Mouse (Mus musculus) limb, embryonic 11.5 days (tissue): ENCODE data around the gene Hist2h2ab. TPM values are rescaled to one million over a fixed set of nuclear protein-coding genes. Genes with fewer than 3 reads are reported as not detected.

Experiments used
- ATAC-seq: fragments of 200-750 bp; cut with Nextera tagmentation; 2 replicates; pipeline ENCODE4 v1.8.0; 2017; ENCODE audit warnings: low read depth; ENCODE audit not compliant: insufficient number of reproducible peaks, low FRiP score, low TSS enrichment
- DNase-seq: peaks from one replicate; pipeline ENCODE4 v3.0.0-alpha.2; 2015; ENCODE audit warnings: low spot score
- H3K27ac ChIP-seq: fragments of 300-500 bp; sonication (generic); replicated peaks from 2 replicates; pipeline ENCODE4 v1.5.1; 2014; ENCODE audit warnings: low read depth, mild to moderate bottlenecking, low read length
- H3K27me3 ChIP-seq: fragments of 300-500 bp; sonication (generic); 2 replicates; pipeline ENCODE4 v1.6.1; 2014; ENCODE audit warnings: mild to moderate bottlenecking, low read length, mixed read lengths; ENCODE audit not compliant: control insufficient read depth, insufficient read depth
- H3K36me3 ChIP-seq: fragments of 300-500 bp; sonication (generic); 2 replicates; pipeline ENCODE4 v1.6.1; 2014; ENCODE audit warnings: mild to moderate bottlenecking, low read length, moderate library complexity, mixed read lengths; ENCODE audit not compliant: control insufficient read depth, insufficient read depth
- H3K4me1 ChIP-seq: fragments of 300-500 bp; sonication (generic); 2 replicates; pipeline ENCODE4 v1.6.1; 2014; ENCODE audit warnings: low read length, mixed read lengths; ENCODE audit not compliant: control insufficient read depth, insufficient read depth
- H3K4me2 ChIP-seq: fragments of 300-500 bp; sonication (generic); 2 replicates; pipeline ENCODE4 v1.6.1; 2014; ENCODE audit warnings: low read depth, mild to moderate bottlenecking, moderate library complexity; ENCODE audit not compliant: severe bottlenecking
- H3K4me3 ChIP-seq: fragments of 300-500 bp; sonication (generic); 2 replicates; pipeline ENCODE4 v1.5.1; 2014; ENCODE audit warnings: low read depth, low read length
- H3K9ac ChIP-seq: fragments of 300-500 bp; sonication (generic); 2 replicates; pipeline ENCODE4 v1.6.1; 2014; ENCODE audit warnings: mild to moderate bottlenecking, low read length
- H3K9me3 ChIP-seq: fragments of 300-500 bp; sonication (generic); 2 replicates; pipeline ENCODE4 v1.6.1; 2016; ENCODE audit warnings: low read length; ENCODE audit not compliant: control insufficient read depth
- WGBS: fragments of 180-500 bp; shearing (Covaris S2); extraction: QIAGEN DNeasy Blood & Tissue Kit; methylation state at CpG from one replicate; pipeline ENCODE4 v1.1.7; 2014; 5-methylcytosine and 5-hydroxymethylcytosine counted together
- polyA plus RNA-seq: library from polyadenylated mRNA; unstranded; fragments of >200 nt; fragmentation: Nextera tagmentation; extraction: Ambion mirVana; gene quantifications from 2 replicates; pipeline ENCODE4 v1.2.1, GENCODE M21; 2014

Gene Hist2h2ab
- polyA plus RNA-seq, 1 experiment from 2014 or later, result 1.6 TPM

- Histone ChIP-seq H3K27ac (no peak overlapping the region), H3K27me3 (no peaks in the 10 kb centered on the region), H3K9me3 (no peaks in the 10 kb centered on the region), H3K4me2 (no peak overlapping the region), H3K4me1 (peaks cover 14% of the 10 kb centered on the region), H3K4me3 (no peak overlapping the region), H3K36me3 (peaks cover 17% of the 10 kb centered on the region), H3K9ac (no peak overlapping the region)
- ATAC-seq (no peak), DNase-seq (no peak)
- WGBS, result 88% methylated on average over 4 of the region's 4 CpGs
These were observed 41.2 kb upstream of the Hist2h2ab start for GRCm38 (mm10) chr3:96178427-96178826.

- Histone ChIP-seq H3K4me3 (no peak overlapping the region), H3K9me3 (no peaks in the 10 kb centered on the region), H3K4me1 (peaks cover 14% of the 10 kb centered on the region), H3K9ac (no peak overlapping the region), H3K36me3 (peaks cover 17% of the 10 kb centered on the region), H3K27ac (no peak overlapping the region), H3K27me3 (no peaks in the 10 kb centered on the region), H3K4me2 (no peak overlapping the region)
- WGBS, result 96% methylated on average over 2 of the region's 2 CpGs
- ATAC-seq (no peak), DNase-seq (no peak)
These were observed 40.8 kb upstream of the Hist2h2ab start for GRCm38 (mm10) chr3:96178902-96179301.

DNA sequence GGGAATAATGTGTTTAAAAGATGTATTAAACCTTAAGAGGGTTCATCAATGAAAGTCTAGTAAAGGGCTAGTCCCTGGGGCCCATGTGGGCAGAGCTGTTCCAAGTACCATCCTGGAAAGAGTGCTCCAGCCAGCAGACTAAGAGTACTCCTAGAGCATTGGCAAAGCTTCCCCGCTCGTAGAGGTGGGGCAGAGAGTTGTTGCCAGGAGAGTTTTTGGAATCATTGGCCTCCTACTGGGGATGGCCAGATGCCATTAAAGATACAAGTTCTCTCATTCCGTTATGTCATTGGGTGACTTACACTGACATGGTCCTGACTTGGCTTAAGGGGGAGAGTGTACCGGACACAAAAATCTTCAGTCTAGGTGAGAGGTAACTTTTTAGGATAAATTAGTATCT lies 40.1 kb upstream of the Hist2h2ab start:
- DNase-seq, result no peak
- no peak overlapping the region for H3K9ac ChIP-seq
- no peak overlapping the region for H3K4me2 ChIP-seq
- H3K9me3 ChIP-seq, result no peaks in the 10 kb centered on the region
- peaks cover 14% of the 10 kb centered on the region for H3K4me1 ChIP-seq
- no peak overlapping the region for H3K4me3 ChIP-seq
- peaks cover 13% of the 10 kb centered on the region for H3K36me3 ChIP-seq
- ATAC-seq, result no peak
- 69% methylated on average over 4 of the region's 4 CpGs for WGBS
- H3K27ac ChIP-seq, result no peak overlapping the region
- no peaks in the 10 kb centered on the region for H3K27me3 ChIP-seq

- ATAC-seq (peak; percentile 23; the same call in 1 of the 2 replicates), DNase-seq (peak; percentile 50)
- H3K9me3 ChIP-seq, result no peaks in the 10 kb centered on the region
- peaks cover 10% of the 10 kb centered on the region for H3K36me3 ChIP-seq
- H3K4me2 ChIP-seq, result peak within 1 kb of the TSS; percentile 77
- peaks cover 14% of the 10 kb centered on the region for H3K4me1 ChIP-seq
- H3K9ac ChIP-seq, result peak within 1 kb of the TSS; percentile 69
- H3K27me3 ChIP-seq, result no peaks in the 10 kb centered on the region
- under 1% methylated on average over 13 of the region's 23 CpGs for WGBS
- peak within 1 kb of the TSS; percentile 48 for H3K4me3 ChIP-seq
- no peak within 1 kb of the TSS for H3K27ac ChIP-seq
These were observed 38.8 kb upstream of the Hist2h2ab start, which contains the start of gene Sv2a for GRCm38 (mm10) chr3:96180727-96181477. Gene Sv2a, plus strand, starts transcription at chr3:96181151.

DNA sequence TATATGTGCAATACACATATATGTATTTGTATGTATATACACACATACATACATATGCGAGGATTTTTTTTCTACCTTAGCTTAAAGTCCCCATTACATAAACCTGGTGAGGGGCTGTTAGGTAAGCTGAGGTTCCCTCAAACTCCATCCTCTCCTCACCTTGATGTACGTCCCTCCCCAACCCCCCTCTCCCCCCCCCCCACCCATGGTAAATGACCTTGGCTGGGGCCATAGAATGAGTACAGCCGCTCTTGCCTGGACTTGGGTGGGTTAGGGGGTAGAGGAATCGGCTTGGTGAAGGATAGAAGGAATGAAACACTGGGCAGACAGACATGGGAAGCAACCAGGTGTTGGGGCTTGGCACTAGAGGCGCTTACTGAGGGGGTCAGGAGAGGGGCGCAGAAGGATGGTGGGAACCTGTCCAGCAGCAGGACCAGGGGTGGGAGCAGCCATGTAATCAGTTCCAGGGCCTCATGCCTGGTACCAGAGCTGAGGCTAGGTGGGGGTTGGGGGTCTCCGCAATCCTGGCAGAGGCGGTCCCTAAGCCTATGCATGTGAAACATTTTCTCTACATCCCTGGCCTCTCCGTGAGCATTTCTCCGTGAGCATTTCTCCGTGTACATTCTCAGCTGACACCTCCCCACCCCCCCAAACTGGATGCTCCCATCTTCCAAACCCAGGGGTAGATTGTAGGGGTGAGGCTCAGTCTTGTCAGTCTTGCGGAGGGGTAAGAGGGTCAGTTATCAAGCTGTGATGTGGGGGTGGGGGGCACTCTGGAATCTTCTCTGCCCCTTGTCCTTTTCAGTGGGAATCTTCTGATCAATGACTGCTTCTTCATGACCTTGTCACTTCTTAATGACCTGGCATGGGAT lies 37.9 kb upstream of the Hist2h2ab start:
- H3K27ac ChIP-seq, result no peak overlapping the region
- ATAC-seq, result no peak

DNA sequence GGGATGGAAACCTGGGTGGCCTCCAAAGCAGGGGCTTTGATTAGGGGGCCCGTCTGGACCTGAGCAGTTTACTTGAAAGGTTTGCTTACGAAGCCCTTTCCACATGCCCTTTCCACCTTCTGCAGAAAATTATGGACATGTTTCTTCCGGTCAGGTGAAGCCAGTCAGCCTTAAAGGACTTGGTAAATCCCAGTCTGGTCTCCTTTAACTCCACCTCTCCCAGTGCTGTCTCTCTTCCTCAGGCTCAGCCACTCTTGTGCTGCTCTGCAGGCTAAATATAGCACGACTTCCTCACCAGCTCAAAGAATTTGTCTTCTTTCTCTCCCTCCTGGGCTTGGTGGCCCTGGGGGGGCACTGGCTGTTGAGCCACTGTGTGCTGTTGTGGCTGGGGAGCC lies 37.3 kb upstream of the Hist2h2ab start:
- H3K4me2 ChIP-seq, result no peak overlapping the region
- DNase-seq (no peak), ATAC-seq (no peak)
- H3K4me1 ChIP-seq, result peaks cover 14% of the 10 kb centered on the region
- H3K4me3 ChIP-seq, result no peak overlapping the region
- no peak overlapping the region for H3K9ac ChIP-seq
- peaks cover 2% of the 10 kb centered on the region; the same call in 1 of the 2 replicates for H3K36me3 ChIP-seq
- H3K27me3 ChIP-seq, result no peaks in the 10 kb centered on the region
- no peak overlapping the region for H3K27ac ChIP-seq
- 15% methylated on average over 4 of the region's 4 CpGs for WGBS
- no peaks in the 10 kb centered on the region for H3K9me3 ChIP-seq

More for the DNA sequence above, 37.9 kb upstream of the Hist2h2ab start:
- Histone ChIP-seq H3K9ac (no peak overlapping the region), H3K4me2 (peak overlapping the region; percentile 77), H3K9me3 (no peaks in the 10 kb centered on the region), H3K27me3 (no peaks in the 10 kb centered on the region), H3K4me3 (peak overlapping the region; percentile 48; the same call in 1 of the 2 replicates), H3K36me3 (peaks cover 2% of the 10 kb centered on the region; the same call in 1 of the 2 replicates), H3K4me1 (peaks cover 14% of the 10 kb centered on the region)
- WGBS, result 30% methylated on average over 12 of the region's 12 CpGs
- DNase-seq, result no peak

DNA sequence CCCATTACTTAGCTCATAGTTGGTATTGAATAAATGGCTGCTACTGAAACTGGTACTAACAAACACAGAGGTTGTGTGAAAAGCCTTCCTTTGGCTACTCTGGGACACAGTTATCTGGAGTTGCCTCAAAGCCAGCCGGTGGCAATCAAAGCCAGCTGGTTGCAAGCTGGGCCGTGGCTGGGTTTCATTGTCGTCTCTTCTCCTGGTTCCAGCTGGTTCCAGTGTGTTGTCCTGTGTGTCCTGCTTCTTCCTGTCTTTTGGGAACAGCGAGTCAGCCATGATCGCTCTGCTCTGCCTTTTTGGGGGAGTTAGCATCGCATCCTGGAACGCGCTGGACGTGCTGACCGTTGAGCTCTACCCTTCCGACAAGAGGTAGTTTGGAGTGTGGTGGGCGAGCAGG lies 26.7 kb upstream of the Hist2h2ab start:
- Histone ChIP-seq H3K27me3 (no peaks in the 10 kb centered on the region), H3K9ac (no peak overlapping the region), H3K27ac (no peak overlapping the region), H3K4me2 (no peak overlapping the region), H3K4me3 (no peak overlapping the region), H3K9me3 (no peaks in the 10 kb centered on the region), H3K4me1 (peaks cover 4% of the 10 kb centered on the region; the same call in 1 of the 2 replicates), H3K36me3 (no peaks in the 10 kb centered on the region)
- DNase-seq, result peak; percentile 41
- WGBS, result 61% methylated on average over 12 of the region's 12 CpGs
- ATAC-seq, result no peak

DNA sequence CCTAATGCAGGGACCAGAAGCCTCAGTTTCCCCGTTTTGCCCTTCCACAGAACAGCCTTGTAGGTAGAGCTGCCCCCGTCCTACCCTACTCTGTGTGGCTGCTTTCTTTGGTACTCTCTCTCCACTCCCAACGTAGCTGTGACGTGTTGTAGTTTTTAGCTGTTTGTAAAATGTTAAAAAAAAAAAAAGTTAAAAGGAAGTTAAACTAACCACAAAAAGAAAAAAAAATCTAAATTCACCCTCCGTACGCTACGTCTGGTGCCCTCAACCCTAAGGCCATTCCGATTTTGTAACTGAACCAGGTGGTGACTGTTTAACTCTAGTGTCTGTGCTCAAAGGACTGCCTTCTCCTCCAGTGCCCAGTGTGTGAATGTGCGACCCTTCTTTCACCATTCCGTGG lies 24.7 kb upstream of the Hist2h2ab start:
- Histone ChIP-seq H3K4me2 (no peak overlapping the region), H3K9ac (no peak overlapping the region), H3K9me3 (no peaks in the 10 kb centered on the region), H3K4me1 (peaks cover 4% of the 10 kb centered on the region; the same call in 1 of the 2 replicates), H3K4me3 (no peak overlapping the region), H3K27ac (no peak overlapping the region), H3K36me3 (no peaks in the 10 kb centered on the region), H3K27me3 (no peaks in the 10 kb centered on the region)
- DNase-seq (no peak), ATAC-seq (no peak)
- 88% methylated on average over 10 of the region's 10 CpGs for WGBS
